ENCODE assay signal across 11 mouse cellular contexts in genomic region chr14:118209642-118210041, GRCm38 (mm10). TPM values are rescaled to one million over a fixed set of nuclear protein-coding genes. Genes with fewer than 3 reads are reported as not detected.
A peak's percentile ranks its signal among the peaks of the same experiment; 100 is the strongest.
DNase-seq lines count a peak whose midpoint lies in the region; ATAC-seq and TF ChIP-seq lines count a peak whose summit lies in the region.
"Had no signal": no experiment of that assay in that cellular context is flagged by ENCODE, and none has a peak within 500 bp of the region (broad histone marks: within the 10 kb centered on the region; RNA-seq: fewer than 3 reads in every experiment).

No protein-coding gene starts in this region.

- peak; percentile 49 for DNase-seq in heart, postnatal 4 days
- peak; percentile 59 for DNase-seq in 416B (ENCODE audit: low read depth)
- DNase-seq in kidney, postnatal 4 days = peak; percentile 56 to 57
- no peak for DNase-seq in spleen, postnatal 10 days (ENCODE audit: low spot score in 2 of 2)

- H3K36me3 ChIP-seq in heart, embryonic 11.5 days (ENCODE audit: control insufficient read depth, insufficient read depth, low read length) = no peaks in the 10 kb centered on the region
- H3K36me3 ChIP-seq: liver, embryonic 15.5 days; stomach, embryonic 15.5 days had no signal

- TF ChIP-seq POLR2A in bone marrow macrophage, adult 2 months (IDR thresholded peaks at IDR 0.05; ENCODE audit: borderline replicate concordance, low read depth, low read length) = no peak

- no peak overlapping the region for H3K4me3 ChIP-seq in heart, embryonic 11.5 days (ENCODE audit: low read depth, low read length)
- H3K4me3 ChIP-seq in bone marrow macrophage, adult 2 months (ENCODE audit: insufficient read depth, low read length) = no peak overlapping the region
- H3K4me3 ChIP-seq: liver, embryonic 15.5 days; stomach, embryonic 15.5 days had no signal

- no peak for ATAC-seq in heart, embryonic 11.5 days (replicated peaks; ENCODE audit: insufficient number of reproducible peaks, low FRiP score, low TSS enrichment)
- no peak for ATAC-seq in erythroid progenitor cell, adult 5-6 weeks (replicated peaks; ENCODE audit: low FRiP score, poor library complexity, severe bottlenecking)
- no peak; the same call in 1 of the 2 replicates for ATAC-seq in granulocyte monocyte progenitor cell, adult 5-6 weeks (replicated peaks; ENCODE audit: poor library complexity, severe bottlenecking)

- H3K27ac ChIP-seq in heart, embryonic 11.5 days (ENCODE audit: low read depth, low read length) = no peak overlapping the region
- H3K27ac ChIP-seq in bone marrow macrophage, adult 2 months (ENCODE audit: insufficient read depth, low read depth, low read length) = no peak overlapping the region
- H3K27ac ChIP-seq: liver, embryonic 15.5 days; stomach, embryonic 15.5 days had no signal

- H3K4me2 ChIP-seq in heart, embryonic 11.5 days = no peak overlapping the region
- H3K4me2 ChIP-seq: liver, embryonic 15.5 days; stomach, embryonic 15.5 days had no signal

- H3K9me3 ChIP-seq in heart, embryonic 11.5 days (replicated peaks; ENCODE audit: control insufficient read depth, low read length) = no peaks in the 10 kb centered on the region
- H3K9me3 ChIP-seq: liver, embryonic 15.5 days; stomach, embryonic 15.5 days had no signal

- H3K9ac ChIP-seq in heart, embryonic 11.5 days (ENCODE audit: low read depth, low read length) = no peak overlapping the region
- H3K9ac ChIP-seq: liver, embryonic 15.5 days; stomach, embryonic 15.5 days had no signal

- 19% methylated on average over 5 of the region's 5 CpGs for WGBS in heart, embryonic 11.5 days (ENCODE audit: insufficient replicate concordance)

- H3K27me3 ChIP-seq in heart, embryonic 11.5 days (ENCODE audit: control insufficient read depth, insufficient read depth, low read length) = 0 out of 2 replicates have a peak, but pooled peaks cover 3% of the 10 kb centered on the region
- H3K27me3 ChIP-seq: stomach, embryonic 15.5 days had no signal

- H3K4me1 ChIP-seq in heart, embryonic 11.5 days (ENCODE audit: control insufficient read depth, insufficient read depth, low read length) = no peaks in the 10 kb centered on the region
- H3K4me1 ChIP-seq in bone marrow macrophage, adult 2 months (ENCODE audit: control insufficient read depth, insufficient read depth, low read length) = no peaks in the 10 kb centered on the region
- H3K4me1 ChIP-seq: liver, embryonic 15.5 days; stomach, embryonic 15.5 days had no signal

- TF ChIP-seq CTCF in bone marrow macrophage, adult 2 months (IDR thresholded peaks at IDR 0.05; ENCODE audit: low read depth, low read length) = peak; percentile 41

RNA-seq across cellular contexts. Expression of gene Sox21, which starts 27.2 kb away (rescaled TPM):
- not detected for total RNA-seq in heart, postnatal 4 days (2021)
- polyA plus RNA-seq in heart, embryonic 11.5 days (2014; fragmentation: Nextera tagmentation; extraction: Ambion mirVana) = 0.06 TPM in 1 of 2 replicates, not detected in the other
- polyA plus RNA-seq in bone marrow macrophage, adult 2 months (2012; ENCODE audit: insufficient read depth, insufficient read length, missing spikeins) = not detected in 2 replicates
- not detected in 2 replicates for total RNA-seq in erythroid progenitor cell, adult 5-6 weeks (2015; ENCODE audit: low replicate concordance)
- total RNA-seq in erythroid progenitor cell, adult 5-6 weeks (2017; ENCODE audit: low replicate concordance) = not detected in 2 replicates
- total RNA-seq in granulocyte monocyte progenitor cell, adult 5-6 weeks (2014; fragmentation: Nextera tagmentation) = not detected in 2 replicates
- not detected in 2 replicates for total RNA-seq in granulocyte monocyte progenitor cell, adult 5-6 weeks (2017)
- polyA plus RNA-seq: liver, embryonic 15.5 days had no signal

RNA-seq across cellular contexts. Expression of gene Gm9376, which starts 57.1 kb away (rescaled TPM):
- total RNA-seq in heart, postnatal 4 days (2021) = not detected
- not detected in 2 replicates for polyA plus RNA-seq in heart, embryonic 11.5 days (2014; fragmentation: Nextera tagmentation; extraction: Ambion mirVana)
- polyA plus RNA-seq in bone marrow macrophage, adult 2 months (2012; ENCODE audit: insufficient read depth, insufficient read length, missing spikeins) = not detected in 2 replicates
- total RNA-seq in erythroid progenitor cell, adult 5-6 weeks (2015; ENCODE audit: low replicate concordance) = not detected in 2 replicates
- not detected in 2 replicates for total RNA-seq in erythroid progenitor cell, adult 5-6 weeks (2017; ENCODE audit: low replicate concordance)
- total RNA-seq in granulocyte monocyte progenitor cell, adult 5-6 weeks (2014; fragmentation: Nextera tagmentation) = not detected in 2 replicates
- not detected in 2 replicates for total RNA-seq in granulocyte monocyte progenitor cell, adult 5-6 weeks (2017)
- polyA plus RNA-seq: gonadal fat pad, adult 2 months; liver, embryonic 15.5 days; stomach, embryonic 15.5 days had no signal

Comparison
In these comparisons a context has a peak if more than half of its experiments do, and no peak if none do; other contexts are left out.
1. DNase-seq: peak in heart, postnatal 4 days (single experiment), 416B (single experiment) and kidney, postnatal 4 days (2 of 2); none in spleen, postnatal 10 days (0 of 2).